Mouse (Mus musculus) layer of hippocampus, adult 9-10 months (tissue): ENCODE measurements around the gene Pitx2.

Source experiments
- DNase-seq: peaks from one replicate; pipeline ENCODE4 v3.0.0; 2022; ENCODE audit warnings: low spot score

The Pitx2 gene

GRCm38 (mm10) chr3:129199609-129200500, at the start of gene Pitx2:
Gene Pitx2, plus strand, starts transcription at chr3:129199878.
- DNase-seq, result no peak

GRCm38 (mm10) chr3:129150001-129150400, 49.7 kb upstream of the Pitx2 start:
- DNase-seq, result no peak

- DNase-seq, result no peak
These were observed 48.5 kb upstream of the Pitx2 start for GRCm38 (mm10) chr3:129151096-129151685.

- no peak for DNase-seq
These were observed 40.8 kb upstream of the Pitx2 start for GRCm38 (mm10) chr3:129158812-129159370.

- no peak for DNase-seq
These were observed 38.2 kb upstream of the Pitx2 start for GRCm38 (mm10) chr3:129161333-129162035.

GRCm38 (mm10) chr3:129164246-129164645, 35.4 kb upstream of the Pitx2 start:
- no peak for DNase-seq

GRCm38 (mm10) chr3:129165715-129166114, 34.0 kb upstream of the Pitx2 start:
- DNase-seq, result no peak

GRCm38 (mm10) chr3:129166684-129167083, 33.0 kb upstream of the Pitx2 start:
- DNase-seq, result no peak

GRCm38 (mm10) chr3:129170416-129170815, 29.3 kb upstream of the Pitx2 start:
- no peak for DNase-seq

- DNase-seq, result no peak
These were observed 27.9 kb upstream of the Pitx2 start for GRCm38 (mm10) chr3:129171789-129172188.

GRCm38 (mm10) chr3:129194436-129194835, 5.2 kb upstream of the Pitx2 start:
- DNase-seq, result no peak

- DNase-seq, result no peak
These were observed 4.6 kb upstream of the Pitx2 start for GRCm38 (mm10) chr3:129195036-129195435.

- DNase-seq, result no peak
These were observed 3.7 kb upstream of the Pitx2 start for GRCm38 (mm10) chr3:129195816-129196549.

- DNase-seq, result no peak
These were observed 3.1 kb upstream of the Pitx2 start for GRCm38 (mm10) chr3:129196550-129196919.

GRCm38 (mm10) chr3:129197035-129197434, 2.6 kb upstream of the Pitx2 start:
- DNase-seq, result no peak

GRCm38 (mm10) chr3:129197786-129198626, 1.7 kb upstream of the Pitx2 start:
- DNase-seq, result no peak

GRCm38 (mm10) chr3:129198627-129198903, 1.1 kb upstream of the Pitx2 start:
- DNase-seq, result no peak

- no peak for DNase-seq
These were observed 494 bp upstream of the Pitx2 start for GRCm38 (mm10) chr3:129199160-129199608.

- no peak for DNase-seq
These were observed 818 bp downstream of the Pitx2 start for GRCm38 (mm10) chr3:129200501-129200890.

GRCm38 (mm10) chr3:129201156-129201555, 1.5 kb downstream of the Pitx2 start:
- no peak for DNase-seq

GRCm38 (mm10) chr3:129201681-129202255, 2.1 kb downstream of the Pitx2 start:
- no peak for DNase-seq
